Comparison of ENCODE assay signal across 11 mouse cellular contexts in the genomic region with DNA sequence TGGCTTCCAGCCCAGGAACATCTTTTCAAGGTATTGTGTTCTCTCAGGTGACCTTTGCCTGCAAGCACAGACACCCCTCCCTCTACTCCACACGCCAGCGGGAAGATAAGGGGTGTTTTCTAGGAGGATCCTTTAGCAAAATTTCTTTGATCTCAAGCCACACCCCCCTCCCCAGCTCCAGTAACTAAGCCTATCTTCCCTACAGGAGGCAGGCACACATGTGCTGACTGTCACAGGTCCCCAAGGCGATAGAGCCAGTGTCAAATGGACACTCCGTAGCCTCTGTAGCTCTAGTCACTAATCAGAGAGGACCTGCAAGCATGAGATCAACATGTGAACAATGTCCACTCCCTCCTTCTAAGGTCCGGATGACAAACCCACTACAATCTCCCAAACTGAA.
A peak's percentile ranks its signal among the peaks of the same experiment; 100 is the strongest.
DNase-seq lines count a peak whose midpoint lies in the region; ATAC-seq and TF ChIP-seq lines count a peak whose summit lies in the region.
"Had no signal": no experiment of that assay in that cellular context is flagged by ENCODE, and none has a peak within 500 bp of the region (broad histone marks: within the 10 kb centered on the region; RNA-seq: fewer than 3 reads in every experiment).

No protein-coding gene starts in this region.

- H3K4me3 ChIP-seq in embryonic facial prominence, embryonic 12.5 days: no peak overlapping the region
- no peak overlapping the region for H3K4me3 ChIP-seq in embryonic facial prominence, embryonic 10.5 days
- no peak overlapping the region for H3K4me3 ChIP-seq in lung, embryonic 14.5 days (ENCODE audit: low read depth, low read length)
- H3K4me3 ChIP-seq in stomach, embryonic 15.5 days (replicated peaks): no peak overlapping the region
- no peak overlapping the region for H3K4me3 ChIP-seq in stomach, postnatal 0 days (ENCODE audit: low read depth, low read length)
- H3K4me3 ChIP-seq in neural tube, embryonic 15.5 days (replicated peaks): no peak overlapping the region
- H3K4me3 ChIP-seq: heart, embryonic 15.5 days; liver, embryonic 13.5 days had no signal

- 29% methylated on average over 5 of the region's 5 CpGs for WGBS in embryonic facial prominence, embryonic 12.5 days
- WGBS in embryonic facial prominence, embryonic 10.5 days: 25% methylated on average over 5 of the region's 5 CpGs
- 13% methylated on average over 5 of the region's 5 CpGs for WGBS in lung, embryonic 14.5 days
- WGBS in stomach, embryonic 15.5 days: 22% methylated on average over 5 of the region's 5 CpGs
- WGBS in stomach, postnatal 0 days: 15% methylated on average over 5 of the region's 5 CpGs
- WGBS in neural tube, embryonic 15.5 days: 36% methylated on average over 5 of the region's 5 CpGs

- no peaks in the 10 kb centered on the region for H3K9me3 ChIP-seq in embryonic facial prominence, embryonic 12.5 days
- H3K9me3 ChIP-seq in embryonic facial prominence, embryonic 10.5 days: no peaks in the 10 kb centered on the region
- H3K9me3 ChIP-seq in lung, embryonic 14.5 days (ENCODE audit: low read depth, low read length): no peaks in the 10 kb centered on the region
- no peaks in the 10 kb centered on the region for H3K9me3 ChIP-seq in stomach, embryonic 15.5 days
- H3K9me3 ChIP-seq in stomach, postnatal 0 days (ENCODE audit: control insufficient read depth, low read length): no peaks in the 10 kb centered on the region
- no peaks in the 10 kb centered on the region for H3K9me3 ChIP-seq in neural tube, embryonic 15.5 days (replicated peaks)
- H3K9me3 ChIP-seq: heart, embryonic 15.5 days had no signal

- peaks cover 8% of the 10 kb centered on the region for H3K27me3 ChIP-seq in embryonic facial prominence, embryonic 12.5 days
- H3K27me3 ChIP-seq in embryonic facial prominence, embryonic 10.5 days (replicated peaks; ENCODE audit: low read depth, poor library complexity, severe bottlenecking): peaks cover 27% of the 10 kb centered on the region
- H3K27me3 ChIP-seq in lung, embryonic 14.5 days (ENCODE audit: insufficient read depth, low read length): 0 out of 2 replicates have a peak, but pooled peaks cover 3% of the 10 kb centered on the region
- no peaks in the 10 kb centered on the region for H3K27me3 ChIP-seq in stomach, embryonic 15.5 days (replicated peaks)
- H3K27me3 ChIP-seq in stomach, postnatal 0 days (ENCODE audit: control insufficient read depth, insufficient read depth, low read length): no peaks in the 10 kb centered on the region
- peaks cover 7% of the 10 kb centered on the region for H3K27me3 ChIP-seq in neural tube, embryonic 15.5 days (replicated peaks)

- TF ChIP-seq CTCF in lung, embryonic 14.5 days (IDR thresholded peaks at IDR 0.05; ENCODE audit: low read depth): no peak
- no peak for TF ChIP-seq CTCF in stomach, postnatal 0 days (IDR thresholded peaks at IDR 0.05; ENCODE audit: low read depth)

- no peak for ATAC-seq in embryonic facial prominence, embryonic 12.5 days (ENCODE audit: insufficient number of reproducible peaks, insufficient read depth, low FRiP score, low TSS enrichment)
- no peak for ATAC-seq in lung, embryonic 14.5 days (ENCODE audit: insufficient read depth)
- 0 out of 2 replicates have a peak, but pooled peaks have one; percentile 18 for ATAC-seq in stomach, embryonic 15.5 days (ENCODE audit: insufficient read depth, low FRiP score, low read depth)
- no peak for ATAC-seq in stomach, postnatal 0 days (ENCODE audit: low FRiP score, low TSS enrichment)
- ATAC-seq in neural tube, embryonic 15.5 days (ENCODE audit: low FRiP score): no peak

- peak overlapping the region; percentile 8; the same call in 1 of the 2 replicates for H3K4me2 ChIP-seq in embryonic facial prominence, embryonic 12.5 days (replicated peaks)
- peak overlapping the region; percentile 49 for H3K4me2 ChIP-seq in lung, embryonic 14.5 days
- H3K4me2 ChIP-seq in stomach, embryonic 15.5 days: no peak overlapping the region
- H3K4me2 ChIP-seq in stomach, postnatal 0 days (replicated peaks; ENCODE audit: low read depth): no peak overlapping the region
- no peak overlapping the region for H3K4me2 ChIP-seq in neural tube, embryonic 15.5 days
- H3K4me2 ChIP-seq: heart, embryonic 15.5 days; liver, embryonic 13.5 days had no signal

- H3K4me1 ChIP-seq in embryonic facial prominence, embryonic 12.5 days: peaks cover 7% of the 10 kb centered on the region; the same call in 1 of the 2 replicates
- H3K4me1 ChIP-seq in embryonic facial prominence, embryonic 10.5 days: peaks cover 14% of the 10 kb centered on the region
- H3K4me1 ChIP-seq in lung, embryonic 14.5 days (ENCODE audit: insufficient read depth): no peaks in the 10 kb centered on the region
- H3K4me1 ChIP-seq in stomach, embryonic 15.5 days: peaks cover 5% of the 10 kb centered on the region; the same call in 1 of the 2 replicates
- no peaks in the 10 kb centered on the region for H3K4me1 ChIP-seq in stomach, postnatal 0 days (replicated peaks; ENCODE audit: control insufficient read depth, insufficient read depth)
- peaks cover 2% of the 10 kb centered on the region; the same call in 1 of the 2 replicates for H3K4me1 ChIP-seq in neural tube, embryonic 15.5 days

- no peak for DNase-seq in embryonic facial prominence, embryonic 10.5 days (ENCODE audit: low spot score)
- no peak for DNase-seq in lung, embryonic 14.5 days
- DNase-seq in lung, postnatal 10 days: no peak
- no peak for DNase-seq in stomach, postnatal 0 days (ENCODE audit: low spot score)
- no peak for DNase-seq in left cerebral cortex, adult 8-10 months (ENCODE audit: low spot score in 2 of 2)

- H3K9ac ChIP-seq in embryonic facial prominence, embryonic 12.5 days: no peak overlapping the region
- no peak overlapping the region for H3K9ac ChIP-seq in lung, embryonic 14.5 days
- H3K9ac ChIP-seq in stomach, embryonic 15.5 days: no peak overlapping the region
- no peak overlapping the region for H3K9ac ChIP-seq in stomach, postnatal 0 days (ENCODE audit: low read length)
- H3K9ac ChIP-seq in neural tube, embryonic 15.5 days (replicated peaks): no peak overlapping the region
- H3K9ac ChIP-seq: heart, embryonic 15.5 days; liver, embryonic 13.5 days had no signal

- no peak overlapping the region for H3K27ac ChIP-seq in embryonic facial prominence, embryonic 12.5 days
- H3K27ac ChIP-seq in embryonic facial prominence, embryonic 10.5 days (replicated peaks): no peak overlapping the region
- no peak overlapping the region; the same call in 1 of the 2 replicates for H3K27ac ChIP-seq in lung, embryonic 14.5 days (ENCODE audit: low read depth)
- H3K27ac ChIP-seq in stomach, embryonic 15.5 days: no peak overlapping the region
- H3K27ac ChIP-seq in stomach, postnatal 0 days (replicated peaks): no peak overlapping the region
- H3K27ac ChIP-seq in neural tube, embryonic 15.5 days (replicated peaks): no peak overlapping the region
- H3K27ac ChIP-seq: heart, embryonic 15.5 days; liver, embryonic 13.5 days; macrophage had no signal

- no peak for TF ChIP-seq EP300 in stomach, postnatal 0 days (optimal IDR thresholded peaks at IDR 0.05)

- H3K36me3 ChIP-seq in embryonic facial prominence, embryonic 12.5 days: no peaks in the 10 kb centered on the region
- no peaks in the 10 kb centered on the region for H3K36me3 ChIP-seq in embryonic facial prominence, embryonic 10.5 days (replicated peaks)
- H3K36me3 ChIP-seq in lung, embryonic 14.5 days (ENCODE audit: insufficient read depth): no peaks in the 10 kb centered on the region
- no peaks in the 10 kb centered on the region for H3K36me3 ChIP-seq in stomach, embryonic 15.5 days
- no peaks in the 10 kb centered on the region for H3K36me3 ChIP-seq in stomach, postnatal 0 days (ENCODE audit: control insufficient read depth, insufficient read depth, low read length)
- H3K36me3 ChIP-seq in neural tube, embryonic 15.5 days: no peaks in the 10 kb centered on the region
- H3K36me3 ChIP-seq: heart, embryonic 15.5 days; liver, embryonic 13.5 days had no signal

Comparison
In these comparisons a context has a peak if more than half of its experiments do, and no peak if none do; other contexts are left out.
1. H3K4me2 ChIP-seq: peak in embryonic facial prominence, embryonic 12.5 days (single experiment) and lung, embryonic 14.5 days (single experiment); none in stomach, embryonic 15.5 days (single experiment), stomach, postnatal 0 days (single experiment) and neural tube, embryonic 15.5 days (single experiment).